Mouse (Mus musculus): ENCODE measurements around the gene Atxn7l1. TPM values are rescaled to one million over a fixed set of nuclear protein-coding genes. Genes with fewer than 3 reads are reported as not detected.

Gene Atxn7l1
- polyA plus RNA-seq, 1 experiment from 2014 or later, result 10.6 TPM

GRCm38 (mm10) chr12:33265877-33266276 lies 118.4 kb downstream of the Atxn7l1 start:
- peaks cover 3% of the 10 kb centered on the region in 2 experiments; a peak in 3 of 4 replicates for H3K4me1 ChIP-seq (ENCODE audit: control insufficient read depth in 2 of 2, insufficient read depth in 2 of 2, low read length in 2 of 2)
- 90% methylated on average over 11 of the region's 11 CpGs for WGBS
- H3K27ac ChIP-seq (replicated peaks in 1 of 2; ENCODE audit: control insufficient read depth in 1 of 2, insufficient read depth in 1 of 2, low read depth in 2 of 2, low read length in 2 of 2), result no peak overlapping the region
- H3K9ac ChIP-seq (ENCODE audit: low read length), result no peak overlapping the region
- H3K4me3 ChIP-seq (ENCODE audit: control insufficient read depth in 1 of 2, insufficient read depth in 1 of 2, low read depth in 1 of 2, low read length in 2 of 2), result no peak overlapping the region
- H3K36me3 ChIP-seq (ENCODE audit: control insufficient read depth, insufficient read depth, low read length), result no peaks in the 10 kb centered on the region
- H3K9me3 ChIP-seq (ENCODE audit: control insufficient read depth, low read length), result peaks cover 4% of the 10 kb centered on the region; the same call in 1 of the 2 replicates
- no peak for ATAC-seq (ENCODE audit: insufficient number of reproducible peaks, insufficient read depth, low FRiP score, low read depth)
- no peaks in the 10 kb centered on the region for H3K27me3 ChIP-seq (ENCODE audit: control insufficient read depth, insufficient read depth, low read length)
- H3K4me2 ChIP-seq (ENCODE audit: low read length), result no peak overlapping the region

- Histone ChIP-seq H3K9me3 (ENCODE audit: control insufficient read depth, low read length) (peaks cover 4% of the 10 kb centered on the region; the same call in 1 of the 2 replicates), H3K4me2 (ENCODE audit: low read length) (no peak overlapping the region), H3K4me3 (ENCODE audit: control insufficient read depth in 1 of 2, insufficient read depth in 1 of 2, low read depth in 1 of 2, low read length in 2 of 2) (no peak overlapping the region), H3K9ac (ENCODE audit: low read length) (no peak overlapping the region), H3K27ac (replicated peaks in 1 of 2; ENCODE audit: control insufficient read depth in 1 of 2, insufficient read depth in 1 of 2, low read depth in 2 of 2, low read length in 2 of 2) (no peak overlapping the region), H3K27me3 (ENCODE audit: control insufficient read depth, insufficient read depth, low read length) (no peaks in the 10 kb centered on the region), H3K4me1 (ENCODE audit: control insufficient read depth in 2 of 2, insufficient read depth in 2 of 2, low read length in 2 of 2) (peaks cover 3% of the 10 kb centered on the region in 2 experiments; a peak in 3 of 4 replicates), H3K36me3 (ENCODE audit: control insufficient read depth, insufficient read depth, low read length) (no peaks in the 10 kb centered on the region)
- 76% methylated on average over 4 of the region's 4 CpGs for WGBS
- no peak for ATAC-seq (ENCODE audit: insufficient number of reproducible peaks, insufficient read depth, low FRiP score, low read depth)
Observed at GRCm38 (mm10) chr12:33267965-33268364, 120.5 kb downstream of the Atxn7l1 start.

- Histone ChIP-seq H3K4me2 (ENCODE audit: low read length) (no peak overlapping the region), H3K36me3 (ENCODE audit: control insufficient read depth, insufficient read depth, low read length) (no peaks in the 10 kb centered on the region), H3K4me3 (ENCODE audit: control insufficient read depth in 1 of 2, insufficient read depth in 1 of 2, low read depth in 1 of 2, low read length in 2 of 2) (no peak overlapping the region), H3K27ac (replicated peaks in 1 of 2; ENCODE audit: control insufficient read depth in 1 of 2, insufficient read depth in 1 of 2, low read depth in 2 of 2, low read length in 2 of 2) (no peak overlapping the region), H3K9ac (ENCODE audit: low read length) (no peak overlapping the region), H3K27me3 (ENCODE audit: control insufficient read depth, insufficient read depth, low read length) (no peaks in the 10 kb centered on the region), H3K4me1 (ENCODE audit: control insufficient read depth in 2 of 2, insufficient read depth in 2 of 2, low read length in 2 of 2) (peaks cover 0 to 3% of the 10 kb centered on the region in 2 experiments; a peak in 2 of 4 replicates), H3K9me3 (ENCODE audit: control insufficient read depth, low read length) (peaks cover 4% of the 10 kb centered on the region; the same call in 1 of the 2 replicates)
- ATAC-seq (ENCODE audit: insufficient number of reproducible peaks, insufficient read depth, low FRiP score, low read depth), result no peak
- 63% methylated on average over 5 of the region's 5 CpGs for WGBS
Observed at GRCm38 (mm10) chr12:33269743-33270142, 122.2 kb downstream of the Atxn7l1 start.

GRCm38 (mm10) chr12:33271865-33272264 lies 124.4 kb downstream of the Atxn7l1 start:
- no peaks in the 10 kb centered on the region for H3K27me3 ChIP-seq (ENCODE audit: control insufficient read depth, insufficient read depth, low read length)
- H3K4me1 ChIP-seq (ENCODE audit: control insufficient read depth in 2 of 2, insufficient read depth in 2 of 2, low read length in 2 of 2), result peaks cover 0 to 3% of the 10 kb centered on the region in 2 experiments; a peak in 2 of 4 replicates
- no peak overlapping the region for H3K4me3 ChIP-seq (ENCODE audit: control insufficient read depth in 1 of 2, insufficient read depth in 1 of 2, low read depth in 1 of 2, low read length in 2 of 2)
- peaks cover 4% of the 10 kb centered on the region; the same call in 1 of the 2 replicates for H3K9me3 ChIP-seq (ENCODE audit: control insufficient read depth, low read length)
- no peaks in the 10 kb centered on the region for H3K36me3 ChIP-seq (ENCODE audit: control insufficient read depth, insufficient read depth, low read length)
- 88% methylated on average over 12 of the region's 12 CpGs for WGBS
- H3K4me2 ChIP-seq (ENCODE audit: low read length), result no peak overlapping the region
- H3K9ac ChIP-seq (ENCODE audit: low read length), result no peak overlapping the region
- no peak for ATAC-seq (ENCODE audit: insufficient number of reproducible peaks, insufficient read depth, low FRiP score, low read depth)
- H3K27ac ChIP-seq (replicated peaks in 1 of 2; ENCODE audit: control insufficient read depth in 1 of 2, insufficient read depth in 1 of 2, low read depth in 2 of 2, low read length in 2 of 2), result no peak overlapping the region

GRCm38 (mm10) chr12:33272441-33272840 lies 124.9 kb downstream of the Atxn7l1 start:
- H3K4me1 ChIP-seq (ENCODE audit: control insufficient read depth in 2 of 2, insufficient read depth in 2 of 2, low read length in 2 of 2), result peaks cover 0 to 3% of the 10 kb centered on the region in 2 experiments; a peak in 2 of 4 replicates
- no peak for ATAC-seq (ENCODE audit: insufficient number of reproducible peaks, insufficient read depth, low FRiP score, low read depth)
- no peak overlapping the region for H3K4me2 ChIP-seq (ENCODE audit: low read length)
- H3K27ac ChIP-seq (replicated peaks in 1 of 2; ENCODE audit: control insufficient read depth in 1 of 2, insufficient read depth in 1 of 2, low read depth in 2 of 2, low read length in 2 of 2), result no peak overlapping the region
- H3K9ac ChIP-seq (ENCODE audit: low read length), result no peak overlapping the region
- H3K9me3 ChIP-seq (ENCODE audit: control insufficient read depth, low read length), result peaks cover 4% of the 10 kb centered on the region; the same call in 1 of the 2 replicates
- 82% methylated on average over 9 of the region's 9 CpGs for WGBS
- no peak overlapping the region for H3K4me3 ChIP-seq (ENCODE audit: control insufficient read depth in 1 of 2, insufficient read depth in 1 of 2, low read depth in 1 of 2, low read length in 2 of 2)
- no peaks in the 10 kb centered on the region for H3K27me3 ChIP-seq (ENCODE audit: control insufficient read depth, insufficient read depth, low read length)
- no peaks in the 10 kb centered on the region for H3K36me3 ChIP-seq (ENCODE audit: control insufficient read depth, insufficient read depth, low read length)

- H3K9me3 ChIP-seq (ENCODE audit: control insufficient read depth, low read length), result peaks cover 4% of the 10 kb centered on the region; the same call in 1 of the 2 replicates
- H3K4me3 ChIP-seq (ENCODE audit: control insufficient read depth in 1 of 2, insufficient read depth in 1 of 2, low read depth in 1 of 2, low read length in 2 of 2), result no peak overlapping the region
- H3K9ac ChIP-seq (ENCODE audit: low read length), result no peak overlapping the region
- no peaks in the 10 kb centered on the region for H3K36me3 ChIP-seq (ENCODE audit: control insufficient read depth, insufficient read depth, low read length)
- H3K4me2 ChIP-seq (ENCODE audit: low read length), result no peak overlapping the region
- H3K27ac ChIP-seq (replicated peaks in 1 of 2; ENCODE audit: control insufficient read depth in 1 of 2, insufficient read depth in 1 of 2, low read depth in 2 of 2, low read length in 2 of 2), result no peak overlapping the region
- H3K27me3 ChIP-seq (ENCODE audit: control insufficient read depth, insufficient read depth, low read length), result no peaks in the 10 kb centered on the region
- H3K4me1 ChIP-seq (ENCODE audit: control insufficient read depth in 2 of 2, insufficient read depth in 2 of 2, low read length in 2 of 2), result peaks cover 0 to 3% of the 10 kb centered on the region in 2 experiments; a peak in 2 of 4 replicates
- no peak for ATAC-seq (ENCODE audit: insufficient number of reproducible peaks, insufficient read depth, low FRiP score, low read depth)
- WGBS, result 88% methylated on average over 4 of the region's 4 CpGs
Observed at GRCm38 (mm10) chr12:33273147-33273546, 125.7 kb downstream of the Atxn7l1 start.

GRCm38 (mm10) chr12:33273668-33274067 lies 126.2 kb downstream of the Atxn7l1 start:
- Histone ChIP-seq H3K4me1 (ENCODE audit: control insufficient read depth in 2 of 2, insufficient read depth in 2 of 2, low read length in 2 of 2) (peaks cover 0 to 3% of the 10 kb centered on the region in 2 experiments; a peak in 2 of 4 replicates), H3K9ac (ENCODE audit: low read length) (no peak overlapping the region), H3K27me3 (ENCODE audit: control insufficient read depth, insufficient read depth, low read length) (no peaks in the 10 kb centered on the region), H3K9me3 (ENCODE audit: control insufficient read depth, low read length) (peaks cover 4% of the 10 kb centered on the region; the same call in 1 of the 2 replicates), H3K36me3 (ENCODE audit: control insufficient read depth, insufficient read depth, low read length) (no peaks in the 10 kb centered on the region), H3K27ac (replicated peaks in 1 of 2; ENCODE audit: control insufficient read depth in 1 of 2, insufficient read depth in 1 of 2, low read depth in 2 of 2, low read length in 2 of 2) (no peak overlapping the region), H3K4me2 (ENCODE audit: low read length) (no peak overlapping the region), H3K4me3 (ENCODE audit: control insufficient read depth in 1 of 2, insufficient read depth in 1 of 2, low read depth in 1 of 2, low read length in 2 of 2) (no peak overlapping the region)
- ATAC-seq (ENCODE audit: insufficient number of reproducible peaks, insufficient read depth, low FRiP score, low read depth), result no peak
- WGBS, result 71% methylated on average over 9 of the region's 9 CpGs

GRCm38 (mm10) chr12:33276028-33276427 lies 128.5 kb downstream of the Atxn7l1 start:
- no peaks in the 10 kb centered on the region for H3K9me3 ChIP-seq (ENCODE audit: control insufficient read depth, low read length)
- no peak overlapping the region for H3K4me3 ChIP-seq (ENCODE audit: control insufficient read depth in 1 of 2, insufficient read depth in 1 of 2, low read depth in 1 of 2, low read length in 2 of 2)
- no peak for ATAC-seq (ENCODE audit: insufficient number of reproducible peaks, insufficient read depth, low FRiP score, low read depth)
- no peak overlapping the region for H3K4me2 ChIP-seq (ENCODE audit: low read length)
- H3K27me3 ChIP-seq (ENCODE audit: control insufficient read depth, insufficient read depth, low read length), result no peaks in the 10 kb centered on the region
- no peak overlapping the region for H3K9ac ChIP-seq (ENCODE audit: low read length)
- H3K36me3 ChIP-seq (ENCODE audit: control insufficient read depth, insufficient read depth, low read length), result no peaks in the 10 kb centered on the region
- H3K27ac ChIP-seq (replicated peaks in 1 of 2; ENCODE audit: control insufficient read depth in 1 of 2, insufficient read depth in 1 of 2, low read depth in 2 of 2, low read length in 2 of 2), result no peak overlapping the region
- H3K4me1 ChIP-seq (ENCODE audit: control insufficient read depth in 2 of 2, insufficient read depth in 2 of 2, low read length in 2 of 2), result peaks cover 0 to 3% of the 10 kb centered on the region in 2 experiments; a peak in 2 of 4 replicates
- 93% methylated on average over 1 of the region's 1 CpGs for WGBS
